Mouse (Mus musculus): ENCODE data around the gene Opn4. TPM values are rescaled to one million over a fixed set of nuclear protein-coding genes. Genes with fewer than 3 reads are reported as not detected.

Opn4 gene
- polyA plus RNA-seq, 1 experiment from 2014 or later: not detected

DNA sequence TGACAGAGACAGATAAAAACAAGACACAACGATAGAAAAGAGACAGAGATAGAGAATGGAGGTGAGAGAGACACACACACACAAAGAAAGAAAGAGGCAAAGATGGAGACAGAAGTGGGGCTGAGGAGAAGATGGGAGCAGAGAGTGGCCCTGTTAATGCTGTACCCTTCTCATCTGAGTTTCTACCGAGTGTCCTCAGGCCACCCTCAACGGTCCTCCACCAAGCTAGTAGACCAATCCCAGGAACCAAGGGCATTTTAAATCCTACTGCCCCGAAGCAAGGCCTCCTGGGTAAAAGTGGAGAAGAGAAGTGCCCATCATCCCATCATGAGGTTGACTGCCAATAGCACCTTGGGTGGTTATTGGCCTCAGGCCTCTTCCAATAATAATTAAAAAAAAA is 29.0 kb downstream of the Opn4 start:
- Histone ChIP-seq H3K4me3 (ENCODE audit: low read depth, low read length) (no peak overlapping the region), H3K9ac (no peak overlapping the region), H3K27ac (ENCODE audit: low read depth) (no peak overlapping the region), H3K9me3 (ENCODE audit: low read depth, low read length) (no peaks in the 10 kb centered on the region), H3K27me3 (ENCODE audit: insufficient read depth, low read length) (no peaks in the 10 kb centered on the region), H3K4me1 (ENCODE audit: insufficient read depth) (no peaks in the 10 kb centered on the region), H3K4me2 (no peak overlapping the region), H3K36me3 (ENCODE audit: insufficient read depth) (no peaks in the 10 kb centered on the region)
- TF ChIP-seq CTCF (IDR thresholded peaks at IDR 0.05; ENCODE audit: low read depth): no peak
- ATAC-seq (ENCODE audit: insufficient read depth): no peak
- no peak for DNase-seq
- WGBS: 75% methylated on average over 4 of the region's 4 CpGs

DNA sequence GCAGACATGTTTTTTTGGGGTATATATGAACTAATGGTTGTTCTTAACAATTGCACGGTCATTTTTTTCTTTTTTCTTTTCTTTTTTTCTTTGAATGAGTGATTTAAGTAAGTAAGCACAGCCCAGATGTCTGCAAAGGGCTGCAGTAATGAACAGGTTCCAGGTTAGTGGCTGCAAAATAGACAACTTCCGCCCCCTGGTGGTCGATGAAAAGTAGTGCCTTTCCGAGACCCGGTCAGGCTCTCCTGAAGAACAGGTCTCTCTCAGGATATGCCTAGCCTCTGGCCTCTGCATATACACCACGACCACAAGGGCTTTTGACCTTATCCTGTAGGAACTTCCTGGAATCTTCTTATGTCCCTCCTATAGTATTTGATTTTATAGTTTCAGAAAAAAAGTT is 29.6 kb downstream of the Opn4 start:
- Histone ChIP-seq H3K27ac (ENCODE audit: low read depth) (no peak overlapping the region), H3K27me3 (ENCODE audit: insufficient read depth, low read length) (no peaks in the 10 kb centered on the region), H3K9ac (no peak overlapping the region), H3K4me2 (peak overlapping the region; percentile 56; the same call in 1 of the 2 replicates), H3K36me3 (ENCODE audit: insufficient read depth) (no peaks in the 10 kb centered on the region), H3K9me3 (ENCODE audit: low read depth, low read length) (no peaks in the 10 kb centered on the region), H3K4me3 (ENCODE audit: low read depth, low read length) (no peak overlapping the region; the same call in 1 of the 2 replicates), H3K4me1 (ENCODE audit: insufficient read depth) (no peaks in the 10 kb centered on the region)
- under 1% methylated on average over 6 of the region's 6 CpGs for WGBS
- peak; percentile 91 for DNase-seq
- peak; percentile 42; the same call in 1 of the 2 replicates for ATAC-seq (ENCODE audit: insufficient read depth)
- peak; percentile 89 for TF ChIP-seq CTCF (IDR thresholded peaks at IDR 0.05; ENCODE audit: low read depth)

DNA sequence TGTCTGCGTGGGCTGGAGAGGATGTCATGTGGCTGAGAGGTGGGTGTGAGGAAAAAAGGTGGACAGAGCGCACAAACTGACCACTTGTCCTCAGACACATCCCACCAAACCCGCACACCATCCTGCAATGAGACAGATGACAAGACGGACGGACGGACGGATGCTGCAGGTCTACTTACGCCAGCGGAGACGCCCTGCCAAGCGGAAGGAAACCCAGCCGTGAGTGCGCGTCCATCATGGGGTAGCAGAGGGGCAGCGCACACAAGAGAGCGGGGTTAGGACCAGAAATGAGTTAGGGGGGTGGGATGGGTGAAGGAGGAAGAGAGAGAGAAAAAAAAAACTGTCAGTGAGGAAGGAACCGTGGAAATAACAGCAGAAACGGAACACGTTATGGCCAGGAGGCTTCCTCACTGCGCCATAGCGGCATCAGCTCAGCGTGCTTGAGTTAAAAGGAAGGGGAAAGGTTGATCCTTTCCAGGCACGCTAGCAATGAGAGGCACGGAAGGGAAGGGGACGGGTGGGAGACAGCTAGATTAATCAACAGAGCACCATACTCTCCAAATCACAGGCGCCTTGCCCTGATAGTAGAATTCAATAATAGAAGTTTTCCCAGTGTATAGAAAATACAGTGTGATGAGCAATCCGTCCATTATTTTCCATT is 30.3 kb downstream of the Opn4 start:
- TF ChIP-seq CTCF (IDR thresholded peaks at IDR 0.05; ENCODE audit: low read depth): no peak
- H3K9me3 ChIP-seq (ENCODE audit: low read depth, low read length): no peaks in the 10 kb centered on the region
- H3K4me2 ChIP-seq: peak overlapping the region; percentile 56
- no peaks in the 10 kb centered on the region for H3K27me3 ChIP-seq (ENCODE audit: insufficient read depth, low read length)
- WGBS: 31% methylated on average over 27 of the region's 27 CpGs
- DNase-seq (no peak), ATAC-seq (ENCODE audit: insufficient read depth) (no peak)
- H3K4me3 ChIP-seq (ENCODE audit: low read depth, low read length): peak overlapping the region; percentile 18; the same call in 1 of the 2 replicates
- H3K36me3 ChIP-seq (ENCODE audit: insufficient read depth): no peaks in the 10 kb centered on the region
- H3K4me1 ChIP-seq (ENCODE audit: insufficient read depth): no peaks in the 10 kb centered on the region
- no peak overlapping the region for H3K27ac ChIP-seq (ENCODE audit: low read depth)
- no peak overlapping the region; the same call in 1 of the 2 replicates for H3K9ac ChIP-seq

DNA sequence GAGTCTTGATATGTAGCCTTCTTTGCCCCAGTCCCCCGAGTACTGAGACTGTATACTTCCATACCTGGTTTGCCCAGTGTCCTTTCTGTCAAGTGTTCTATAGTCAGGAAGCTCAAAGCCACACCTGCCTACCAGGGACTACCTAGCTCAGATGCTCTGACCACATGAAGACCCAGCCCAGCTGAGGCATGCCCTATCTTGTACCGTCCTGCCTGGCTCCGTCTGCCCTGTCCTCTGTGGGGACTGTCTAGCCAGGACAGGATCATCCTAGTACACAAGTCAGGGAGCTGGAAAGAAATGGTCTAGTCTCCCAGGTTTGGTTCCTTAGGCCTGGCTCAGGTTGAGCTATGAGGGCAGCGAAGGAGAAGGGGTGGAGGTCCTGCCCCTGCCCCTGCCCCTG is 31.3 kb downstream of the Opn4 start:
- TF ChIP-seq CTCF (IDR thresholded peaks at IDR 0.05; ENCODE audit: low read depth): no peak
- no peaks in the 10 kb centered on the region for H3K4me1 ChIP-seq (ENCODE audit: insufficient read depth)

DNA sequence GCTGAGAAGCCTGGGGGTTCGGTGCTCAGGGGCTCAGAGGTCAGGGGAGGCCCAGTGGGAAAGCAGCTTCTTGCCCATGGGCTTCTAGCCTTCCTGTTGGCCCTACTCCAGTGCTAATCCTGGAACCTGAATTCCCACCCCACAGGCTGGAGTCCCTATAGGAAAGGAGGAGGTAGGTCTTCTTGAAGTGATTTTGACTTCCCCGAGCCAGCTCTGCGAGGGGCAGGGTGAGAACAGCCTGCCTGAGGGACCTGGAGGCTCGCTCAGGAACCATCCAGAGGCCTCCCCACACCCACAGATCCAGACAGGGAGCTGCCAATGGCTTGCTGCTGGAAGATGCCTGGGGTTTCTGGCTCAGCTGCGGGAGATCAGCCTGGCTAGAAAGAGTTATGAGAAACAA is 32.2 kb downstream of the Opn4 start:
- Histone ChIP-seq H3K4me1 (ENCODE audit: insufficient read depth) (no peaks in the 10 kb centered on the region), H3K9me3 (ENCODE audit: low read depth, low read length) (no peaks in the 10 kb centered on the region), H3K27me3 (ENCODE audit: insufficient read depth, low read length) (no peaks in the 10 kb centered on the region), H3K9ac (no peak overlapping the region), H3K36me3 (ENCODE audit: insufficient read depth) (no peaks in the 10 kb centered on the region), H3K27ac (ENCODE audit: low read depth) (no peak overlapping the region), H3K4me2 (no peak overlapping the region), H3K4me3 (ENCODE audit: low read depth, low read length) (no peak overlapping the region)
- 49% methylated on average over 5 of the region's 5 CpGs for WGBS
- ATAC-seq (ENCODE audit: insufficient read depth) (no peak), DNase-seq (no peak)
- no peak for TF ChIP-seq CTCF (IDR thresholded peaks at IDR 0.05; ENCODE audit: low read depth)

More for the DNA sequence above, 31.3 kb downstream of the Opn4 start:
- 74% methylated on average over 4 of the region's 4 CpGs for WGBS
- Histone ChIP-seq H3K27ac (ENCODE audit: low read depth) (no peak overlapping the region), H3K27me3 (ENCODE audit: insufficient read depth, low read length) (no peaks in the 10 kb centered on the region), H3K4me2 (no peak overlapping the region), H3K36me3 (ENCODE audit: insufficient read depth) (no peaks in the 10 kb centered on the region), H3K9ac (no peak overlapping the region), H3K9me3 (ENCODE audit: low read depth, low read length) (no peaks in the 10 kb centered on the region), H3K4me3 (ENCODE audit: low read depth, low read length) (no peak overlapping the region)
- DNase-seq (no peak), ATAC-seq (ENCODE audit: insufficient read depth) (no peak)

DNA sequence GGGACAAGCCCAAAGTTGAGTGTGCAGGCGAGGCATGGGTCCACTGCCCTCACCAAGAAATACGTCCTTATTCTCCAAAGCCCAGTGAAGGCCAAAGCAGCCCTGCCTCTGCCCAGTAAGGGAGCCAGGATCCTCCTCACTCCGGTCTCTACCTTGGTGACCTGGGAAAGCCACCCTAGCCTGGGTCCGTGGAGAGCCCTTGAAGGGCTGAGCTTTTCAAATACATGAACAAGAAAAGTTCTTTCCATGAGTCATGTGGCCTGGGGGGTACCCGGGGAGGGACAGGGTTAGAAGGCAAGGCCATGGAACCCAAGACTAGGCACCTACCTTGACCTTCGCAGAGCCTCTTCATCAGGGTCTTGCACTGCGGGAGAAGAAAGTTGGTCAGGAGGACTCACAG is 33.4 kb downstream of the Opn4 start:
- Histone ChIP-seq H3K9ac (no peak overlapping the region), H3K4me1 (ENCODE audit: insufficient read depth) (no peaks in the 10 kb centered on the region), H3K27ac (ENCODE audit: low read depth) (no peak overlapping the region), H3K4me3 (ENCODE audit: low read depth, low read length) (no peak overlapping the region), H3K9me3 (ENCODE audit: low read depth, low read length) (no peaks in the 10 kb centered on the region), H3K4me2 (no peak overlapping the region), H3K36me3 (ENCODE audit: insufficient read depth) (no peaks in the 10 kb centered on the region), H3K27me3 (ENCODE audit: insufficient read depth, low read length) (no peaks in the 10 kb centered on the region)
- WGBS: 87% methylated on average over 7 of the region's 7 CpGs
- no peak for ATAC-seq (ENCODE audit: insufficient read depth)
- no peak for TF ChIP-seq CTCF (IDR thresholded peaks at IDR 0.05; ENCODE audit: low read depth)
- DNase-seq: no peak

DNA sequence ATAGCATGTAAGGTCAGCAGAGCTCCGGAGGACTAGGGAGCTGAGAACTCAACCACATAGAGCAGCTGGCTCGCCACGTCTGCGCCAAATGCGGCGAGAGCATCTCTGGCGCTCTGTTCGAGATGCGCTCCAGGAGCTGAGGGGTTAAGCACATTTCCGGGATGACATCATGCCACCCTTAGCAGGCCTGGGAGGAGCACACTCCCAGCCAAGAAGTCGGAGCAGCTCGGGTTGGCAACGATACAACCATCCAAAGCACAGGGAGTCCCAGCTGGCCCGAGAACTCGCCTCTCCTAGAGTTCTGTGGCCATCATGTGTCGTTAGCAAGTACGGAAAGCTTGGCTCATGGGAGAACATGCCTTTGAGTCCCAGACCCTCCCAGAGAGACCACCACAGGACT is 34.2 kb downstream of the Opn4 start:
- H3K4me2 ChIP-seq: peak overlapping the region; percentile 26; the same call in 1 of the 2 replicates
- ATAC-seq (ENCODE audit: insufficient read depth): peak; percentile 87
- no peak overlapping the region for H3K9ac ChIP-seq
- H3K4me3 ChIP-seq (ENCODE audit: low read depth, low read length): no peak overlapping the region
- H3K36me3 ChIP-seq (ENCODE audit: insufficient read depth): no peaks in the 10 kb centered on the region
- no peaks in the 10 kb centered on the region for H3K9me3 ChIP-seq (ENCODE audit: low read depth, low read length)
- no peaks in the 10 kb centered on the region for H3K27me3 ChIP-seq (ENCODE audit: insufficient read depth, low read length)
- H3K4me1 ChIP-seq (ENCODE audit: insufficient read depth): no peaks in the 10 kb centered on the region
- no peak for TF ChIP-seq CTCF (IDR thresholded peaks at IDR 0.05; ENCODE audit: low read depth)
- WGBS: 52% methylated on average over 17 of the region's 17 CpGs
- H3K27ac ChIP-seq (ENCODE audit: low read depth): no peak overlapping the region
- DNase-seq: peak; percentile 89

All from lung, embryonic 14.5 days (tissue).